Mouse (Mus musculus) lung, embryonic 14.5 days (tissue): ENCODE results near the gene Myo18a. TPM values are rescaled to one million over a fixed set of nuclear protein-coding genes. Genes with fewer than 3 reads are reported as not detected.

Experiments used
- ATAC-seq: fragments of 200-750 bp; cut with Nextera tagmentation; 2 replicates; pipeline ENCODE4 v1.8.0; 2017; ENCODE audit warnings: mild to moderate bottlenecking, moderate TSS enrichment, moderate library complexity; ENCODE audit not compliant: insufficient read depth
- DNase-seq: peaks from one replicate; pipeline ENCODE4 v3.0.0-alpha.2; 2015
- H3K27ac ChIP-seq: fragments of 300-500 bp; sonication (generic); 2 replicates; pipeline ENCODE4 v1.5.1; 2014; ENCODE audit warnings: low read depth, mild to moderate bottlenecking, moderate library complexity
- H3K27me3 ChIP-seq: fragments of 300-500 bp; sonication (generic); 2 replicates; pipeline ENCODE4 v1.6.1; 2014; ENCODE audit warnings: low read length, control low read depth; ENCODE audit not compliant: insufficient read depth
- H3K36me3 ChIP-seq: fragments of 300-500 bp; sonication (generic); 2 replicates; pipeline ENCODE4 v1.6.1; 2014; ENCODE audit warnings: control low read depth; ENCODE audit not compliant: insufficient read depth
- H3K4me1 ChIP-seq: fragments of 300-500 bp; sonication (generic); 2 replicates; pipeline ENCODE4 v1.6.1; 2014; ENCODE audit warnings: antibody characterized with exemption, control low read depth; ENCODE audit not compliant: insufficient read depth
- H3K4me2 ChIP-seq: fragments of 300-500 bp; sonication (generic); 2 replicates; pipeline ENCODE4 v1.6.1; 2014; ENCODE audit warnings: mild to moderate bottlenecking
- H3K4me3 ChIP-seq: fragments of 300-500 bp; sonication (generic); 2 replicates; pipeline ENCODE4 v1.5.1; 2014; ENCODE audit warnings: low read depth, low read length
- H3K9ac ChIP-seq: fragments of 300-500 bp; sonication (generic); 2 replicates; pipeline ENCODE4 v1.6.1; 2014
- H3K9me3 ChIP-seq: fragments of 300-500 bp; sonication (generic); 2 replicates; pipeline ENCODE4 v1.6.1; 2016; ENCODE audit warnings: low read depth, low read length, control low read depth
- CTCF ChIP-seq: IDR thresholded peaks from 2 replicates; pipeline ENCODE4 v1.5.1; 2016; ENCODE audit warnings: antibody characterized with exemption, low read depth
- WGBS: fragments of 180-500 bp; shearing (Covaris S2); extraction: QIAGEN DNeasy Blood & Tissue Kit; methylation state at CpG from one replicate; pipeline ENCODE4 v1.1.7; 2014; 5-methylcytosine and 5-hydroxymethylcytosine counted together
- polyA plus RNA-seq: library from polyadenylated mRNA; unstranded; fragments of >200 nt; fragmentation: Nextera tagmentation; extraction: Ambion mirVana; gene quantifications from 2 replicates; pipeline ENCODE4 v1.2.1, GENCODE M21; 2014

Gene Myo18a
- polyA plus RNA-seq, 1 experiment from 2014 or later = 35.0 TPM

DNA sequence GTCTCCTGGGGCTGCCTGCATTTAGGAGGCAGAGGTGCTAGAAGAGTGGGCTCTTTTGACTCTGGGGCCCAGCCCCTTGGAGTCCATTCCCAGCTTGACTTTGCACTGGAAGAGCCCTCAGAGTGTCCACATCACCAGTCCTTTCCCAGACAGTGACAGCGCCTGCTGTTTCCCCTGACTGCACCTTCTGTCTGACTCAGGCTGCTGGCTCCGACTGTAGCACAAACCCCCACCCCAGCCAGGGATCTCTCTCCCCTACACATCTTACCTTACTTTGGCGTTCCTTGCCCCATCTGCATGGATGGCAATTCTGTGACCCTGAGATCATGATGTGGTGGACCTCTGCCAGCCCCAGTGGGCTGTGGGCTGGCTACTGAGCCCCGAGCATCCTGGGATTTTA is 46.2 kb downstream of the Myo18a start:
- Histone ChIP-seq H3K27ac (no peak overlapping the region), H3K9me3 (no peaks in the 10 kb centered on the region), H3K4me3 (no peak overlapping the region), H3K9ac (no peak overlapping the region), H3K4me2 (no peak overlapping the region), H3K36me3 (peaks cover 11% of the 10 kb centered on the region), H3K4me1 (no peaks in the 10 kb centered on the region), H3K27me3 (no peaks in the 10 kb centered on the region)
- 65% methylated on average over 4 of the region's 4 CpGs for WGBS
- ATAC-seq (no peak), DNase-seq (no peak)
- TF ChIP-seq CTCF = no peak

GRCm38 (mm10) chr11:77810018-77810417 is 47.0 kb downstream of the Myo18a start:
- H3K27me3 ChIP-seq = no peaks in the 10 kb centered on the region
- TF ChIP-seq CTCF = no peak
- no peak overlapping the region for H3K27ac ChIP-seq
- H3K9ac ChIP-seq = no peak overlapping the region
- no peaks in the 10 kb centered on the region for H3K9me3 ChIP-seq
- DNase-seq = no peak
- H3K4me2 ChIP-seq = no peak overlapping the region
- no peaks in the 10 kb centered on the region for H3K4me1 ChIP-seq
- no peak for ATAC-seq
- WGBS = 80% methylated on average over 6 of the region's 6 CpGs
- no peak overlapping the region for H3K4me3 ChIP-seq
- H3K36me3 ChIP-seq = peaks cover 13% of the 10 kb centered on the region

- no peaks in the 10 kb centered on the region for H3K4me1 ChIP-seq
- no peak overlapping the region for H3K4me2 ChIP-seq
- H3K27ac ChIP-seq = no peak overlapping the region
- H3K9me3 ChIP-seq = no peaks in the 10 kb centered on the region
- no peak overlapping the region for H3K4me3 ChIP-seq
- peaks cover 24% of the 10 kb centered on the region for H3K36me3 ChIP-seq
- DNase-seq (no peak), ATAC-seq (no peak)
- H3K27me3 ChIP-seq = no peaks in the 10 kb centered on the region
- no peak overlapping the region for H3K9ac ChIP-seq
- 66% methylated on average over 2 of the region's 2 CpGs for WGBS
- TF ChIP-seq CTCF = no peak
Observed at GRCm38 (mm10) chr11:77813969-77814368, 50.9 kb downstream of the Myo18a start.

GRCm38 (mm10) chr11:77816003-77816402 is 53.0 kb downstream of the Myo18a start:
- peaks cover 30% of the 10 kb centered on the region for H3K36me3 ChIP-seq
- peak; percentile 92 for TF ChIP-seq CTCF
- H3K9ac ChIP-seq = no peak overlapping the region
- no peak overlapping the region for H3K27ac ChIP-seq
- H3K27me3 ChIP-seq = no peaks in the 10 kb centered on the region
- no peak overlapping the region for H3K4me2 ChIP-seq
- H3K4me1 ChIP-seq = no peaks in the 10 kb centered on the region
- peak; percentile 82 for DNase-seq
- ATAC-seq = no peak; the same call in 1 of the 2 replicates
- 23% methylated on average over 3 of the region's 3 CpGs for WGBS
- H3K9me3 ChIP-seq = no peaks in the 10 kb centered on the region
- H3K4me3 ChIP-seq = no peak overlapping the region

- no peaks in the 10 kb centered on the region for H3K4me1 ChIP-seq
- ATAC-seq (no peak), DNase-seq (peak; percentile 60)
- no peaks in the 10 kb centered on the region for H3K27me3 ChIP-seq
- peak; percentile 77 for TF ChIP-seq CTCF
- no peak overlapping the region for H3K9ac ChIP-seq
- 20% methylated on average over 8 of the region's 8 CpGs for WGBS
- H3K4me2 ChIP-seq = no peak overlapping the region
- no peaks in the 10 kb centered on the region for H3K9me3 ChIP-seq
- no peak overlapping the region for H3K27ac ChIP-seq
- H3K36me3 ChIP-seq = peaks cover 48% of the 10 kb centered on the region
- H3K4me3 ChIP-seq = no peak overlapping the region
Observed at GRCm38 (mm10) chr11:77821648-77822047, 58.6 kb downstream of the Myo18a start.

GRCm38 (mm10) chr11:77822781-77823180 is 59.7 kb downstream of the Myo18a start:
- peak; percentile 83 for DNase-seq
- H3K36me3 ChIP-seq = peaks cover 55% of the 10 kb centered on the region
- no peak overlapping the region for H3K27ac ChIP-seq
- no peak for ATAC-seq
- H3K4me1 ChIP-seq = no peaks in the 10 kb centered on the region
- H3K9ac ChIP-seq = no peak overlapping the region
- H3K27me3 ChIP-seq = no peaks in the 10 kb centered on the region
- 20% methylated on average over 7 of the region's 7 CpGs for WGBS
- H3K9me3 ChIP-seq = no peaks in the 10 kb centered on the region
- TF ChIP-seq CTCF = peak; percentile 87
- no peak overlapping the region for H3K4me3 ChIP-seq
- no peak overlapping the region for H3K4me2 ChIP-seq

GRCm38 (mm10) chr11:77825853-77826252 is 62.8 kb downstream of the Myo18a start:
- H3K27me3 ChIP-seq = no peaks in the 10 kb centered on the region
- no peak overlapping the region for H3K27ac ChIP-seq
- under 1% methylated on average over 5 of the region's 5 CpGs for WGBS
- no peak overlapping the region for H3K4me3 ChIP-seq
- no peak overlapping the region for H3K9ac ChIP-seq
- H3K9me3 ChIP-seq = no peaks in the 10 kb centered on the region
- TF ChIP-seq CTCF = peak; percentile 88
- peak; percentile 88 for DNase-seq
- H3K4me1 ChIP-seq = no peaks in the 10 kb centered on the region
- ATAC-seq = no peak
- peaks cover 63% of the 10 kb centered on the region for H3K36me3 ChIP-seq
- no peak overlapping the region for H3K4me2 ChIP-seq

DNA sequence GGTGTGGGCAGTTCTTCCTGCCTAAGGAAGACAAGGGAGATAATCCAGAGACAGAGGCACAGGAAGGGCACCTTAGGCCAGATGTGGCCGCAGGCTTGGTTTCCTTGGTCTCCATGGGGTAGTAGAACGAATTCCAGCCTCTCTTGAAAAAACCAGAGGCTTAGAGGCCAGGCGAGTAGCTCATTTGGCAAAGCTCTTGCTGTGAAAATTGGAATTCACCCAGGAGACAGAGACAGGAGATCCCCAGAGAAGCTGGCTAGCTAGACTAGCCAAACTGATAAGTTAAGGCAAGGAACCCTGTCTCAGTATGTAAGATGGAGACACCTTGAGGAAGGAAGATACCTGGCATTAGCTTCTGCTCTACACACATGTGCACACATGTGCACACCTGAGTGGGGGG is 63.3 kb downstream of the Myo18a start:
- H3K36me3 ChIP-seq = peaks cover 63% of the 10 kb centered on the region

More for the DNA sequence above, 63.3 kb downstream of the Myo18a start:
- no peak overlapping the region for H3K4me3 ChIP-seq
- H3K27me3 ChIP-seq = no peaks in the 10 kb centered on the region
- H3K4me1 ChIP-seq = no peaks in the 10 kb centered on the region
- H3K4me2 ChIP-seq = no peak overlapping the region
- H3K9ac ChIP-seq = no peak overlapping the region
- no peak for TF ChIP-seq CTCF
- no peaks in the 10 kb centered on the region for H3K9me3 ChIP-seq
- ATAC-seq = no peak
- peak; percentile 64 for DNase-seq
- WGBS = 40% methylated on average over 3 of the region's 3 CpGs
- H3K27ac ChIP-seq = no peak overlapping the region
